Mouse (Mus musculus): ENCODE data around the gene Ptprg.

DNA sequence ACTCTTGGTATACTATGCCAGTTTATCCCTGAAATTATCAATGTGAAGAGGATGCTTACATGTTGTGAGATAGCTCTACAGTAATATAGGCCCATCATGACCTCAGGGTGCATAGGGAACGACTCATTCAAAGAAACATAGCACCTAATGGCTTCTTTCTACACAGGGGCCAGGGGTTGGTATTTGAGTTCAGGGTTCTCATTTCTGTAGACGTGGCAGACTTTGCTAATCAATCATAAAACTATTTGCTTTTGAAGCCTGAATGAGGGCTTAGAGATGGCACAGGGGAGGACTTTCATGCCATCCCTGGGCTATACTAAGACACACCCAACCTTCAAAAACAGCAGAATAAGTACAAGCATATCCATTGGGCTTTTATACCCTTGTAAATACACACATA is 16.4 kb downstream of the Ptprg start:
- TF ChIP-seq NANOG (IDR thresholded peaks at IDR 0.05; ENCODE audit: borderline replicate concordance, low read length) (no peak), CTCF (conservative IDR thresholded peaks at IDR 0.05; ENCODE audit: low read length) (no peak), POU5F1 (IDR thresholded peaks at IDR 0.05; ENCODE audit: borderline replicate concordance, low read length) (no peak)

All from E14TG2a.4 (cell line).